Mouse (Mus musculus): ENCODE results near the gene Olfr1102. TPM values are rescaled to one million over a fixed set of nuclear protein-coding genes. Genes with fewer than 3 reads are reported as not detected.

Gene Olfr1102
- polyA plus RNA-seq (2012; rRNA removed; ENCODE audit: low replicate concordance) = not detected in 2 replicates

DNA sequence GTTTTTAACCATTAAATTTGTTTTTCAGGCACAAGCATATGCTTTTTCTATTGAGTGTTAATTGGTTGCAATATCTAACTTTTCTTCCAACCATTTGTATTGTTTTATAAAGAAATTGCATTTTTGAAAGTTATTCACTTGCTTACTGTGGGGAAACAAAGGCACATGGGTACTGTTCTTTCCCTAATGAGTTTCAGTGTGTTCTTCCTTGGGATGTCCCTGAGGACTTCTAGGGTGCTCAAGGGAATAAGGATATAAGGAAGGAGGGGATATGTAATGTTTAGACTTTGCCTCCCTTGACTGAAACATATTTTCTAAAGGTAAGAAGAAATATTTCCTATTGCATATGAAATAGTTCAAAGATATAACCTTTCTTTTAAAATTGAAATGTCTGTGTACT, at the start of gene Olfr1102:
Gene Olfr1102, plus strand, starts transcription at position 301 of the 400 bp plus-strand sequence.

DNA sequence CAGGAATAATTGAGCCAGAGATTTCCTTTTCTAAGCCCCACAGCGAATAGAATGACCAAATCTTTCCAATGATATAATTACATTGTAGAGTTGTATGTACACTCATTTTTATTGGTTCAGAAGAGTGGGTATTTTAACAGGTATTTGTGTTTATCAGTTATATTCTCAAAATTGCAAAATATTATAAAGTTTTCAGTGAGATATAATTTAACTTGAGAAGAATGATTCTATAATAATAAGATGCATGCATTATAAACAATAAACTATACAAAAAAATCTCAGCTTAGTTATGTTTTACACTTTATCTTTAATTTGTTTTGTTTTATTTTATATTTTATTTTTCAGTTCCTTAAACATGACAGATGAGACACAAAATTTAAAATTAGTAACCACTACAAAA, 37.6 kb upstream of the Olfr1102 start, which contains the start of gene Olfr1099:
Gene Olfr1099, minus strand, starts transcription at position 101 of the 400 bp plus-strand sequence.

DNA sequence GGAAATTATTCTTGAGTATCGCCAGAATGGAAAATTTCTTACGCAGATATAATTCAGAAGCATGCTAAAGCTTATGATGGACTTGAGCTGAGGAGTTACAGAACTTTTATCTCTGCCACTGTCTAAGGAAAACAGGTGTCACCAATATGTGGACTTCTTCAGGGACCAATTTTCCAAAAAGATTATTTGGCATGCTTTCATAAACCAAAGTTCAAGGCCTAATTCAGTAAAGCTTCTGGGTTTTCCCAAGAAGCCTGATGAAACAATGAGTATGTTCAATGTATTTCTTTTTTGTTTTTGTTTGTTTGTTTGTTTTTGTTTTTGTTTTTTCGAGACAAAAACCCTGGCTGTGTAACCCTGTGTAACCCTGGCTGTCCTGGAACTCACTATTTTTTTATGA, 18.3 kb upstream of the Olfr1102 start, which contains the start of gene Olfr1100:
Gene Olfr1100, minus strand, starts transcription at position 101 of the 400 bp plus-strand sequence.

DNA sequence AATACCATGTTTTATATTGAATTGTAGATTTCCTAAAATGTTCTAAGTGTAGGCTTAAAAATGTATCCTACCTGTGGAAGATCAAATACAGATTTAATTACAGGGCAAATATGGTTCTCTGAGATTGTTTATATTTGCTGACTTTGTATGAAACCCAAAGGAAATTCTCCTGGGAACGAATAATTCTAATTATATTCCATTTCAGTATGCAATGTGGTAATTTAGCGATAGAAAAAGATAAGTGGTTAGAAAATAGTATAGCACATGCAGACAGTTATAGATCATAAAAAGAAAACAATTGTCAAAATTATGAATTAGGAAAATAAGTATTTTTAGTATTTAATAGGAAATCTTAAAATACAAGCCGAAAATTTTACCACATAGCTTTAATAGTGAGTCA, 7.1 kb upstream of the Olfr1102 start, which contains the start of gene Olfr1101:
Gene Olfr1101, minus strand, starts transcription at position 101 of the 400 bp plus-strand sequence.

DNA sequence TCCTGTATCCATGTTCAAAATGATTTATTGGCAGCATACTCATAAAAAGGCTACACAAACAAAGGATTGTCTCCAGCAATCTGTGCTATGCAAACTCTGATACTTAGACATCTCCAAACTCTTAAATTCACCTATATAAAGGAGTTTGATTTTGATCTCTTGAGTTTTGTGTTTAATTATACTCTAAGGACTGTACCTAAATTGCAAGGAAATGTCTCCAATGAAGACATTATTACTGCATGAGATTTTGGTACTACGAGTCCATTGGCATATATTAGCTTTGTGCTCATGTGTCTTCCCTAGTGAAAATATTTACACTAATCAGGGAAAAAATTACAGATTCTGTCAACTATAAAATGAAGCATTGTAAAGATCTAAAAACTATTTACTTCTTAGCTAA, 28.8 kb downstream of the Olfr1102 start, which contains the start of gene Olfr1104:
Gene Olfr1104, minus strand, starts transcription at position 101 of the 400 bp plus-strand sequence.

DNA sequence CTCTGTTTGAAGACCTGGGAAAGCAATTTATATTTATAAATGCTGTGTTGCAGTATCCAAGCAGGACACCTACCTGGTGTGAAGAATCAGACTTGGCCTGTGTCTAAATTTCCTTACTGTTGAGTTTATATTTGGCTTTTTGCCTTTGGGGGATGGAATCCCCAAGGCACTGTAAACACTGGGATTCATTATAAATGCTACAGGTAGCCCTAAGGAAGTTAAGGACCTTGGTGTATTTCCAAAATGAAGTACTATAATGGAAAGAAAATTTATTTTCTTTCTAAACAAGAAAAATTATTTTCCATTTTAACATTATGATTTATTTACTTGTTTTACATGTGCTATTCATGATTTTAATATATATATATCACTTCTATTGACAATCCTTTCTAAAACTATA, 38.2 kb downstream of the Olfr1102 start, which contains the start of gene Olfr1105:
Gene Olfr1105, minus strand, starts transcription at position 101 of the 400 bp plus-strand sequence.

DNA sequence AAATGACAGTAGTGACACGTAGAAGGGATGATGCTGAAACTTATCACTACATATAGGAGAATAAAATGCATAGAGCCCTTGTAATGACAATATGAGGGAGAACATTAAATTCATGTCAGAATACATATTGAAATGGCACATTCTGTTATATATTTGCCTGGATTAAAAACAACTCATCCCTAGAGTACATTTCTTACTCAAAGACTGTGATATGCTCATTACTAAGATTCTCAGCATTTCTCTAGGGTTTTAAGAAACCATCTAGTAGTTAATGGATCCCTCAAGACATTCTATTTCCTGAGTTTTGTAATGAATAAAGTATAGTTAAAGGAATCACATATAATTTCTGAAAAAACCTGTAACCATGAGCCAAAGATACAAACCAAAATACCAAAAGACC, 54.0 kb downstream of the Olfr1102 start, which contains the start of gene Olfr1106:
Gene Olfr1106, minus strand, starts transcription at position 101 of the 400 bp plus-strand sequence.

Other genes with a start within 250 kb of the Olfr1102 start
- gene Olfr1090, start 239.4 kb upstream of the Olfr1102 start, polyA plus RNA-seq (2012; rRNA removed; ENCODE audit: low replicate concordance) = not detected in 2 replicates
- not detected in 2 replicates for gene Olfr1093, start 215.9 kb upstream of the Olfr1102 start, polyA plus RNA-seq (2012; rRNA removed; ENCODE audit: low replicate concordance)
- gene Olfr141, start 188.4 kb upstream of the Olfr1102 start, polyA plus RNA-seq (2012; rRNA removed; ENCODE audit: low replicate concordance) = not detected in 2 replicates
- gene Olfr1094, start 173.7 kb upstream of the Olfr1102 start, polyA plus RNA-seq (2012; rRNA removed; ENCODE audit: low replicate concordance) = not detected in 2 replicates
- gene Olfr1095, start 146.7 kb upstream of the Olfr1102 start, polyA plus RNA-seq (2012; rRNA removed; ENCODE audit: low replicate concordance) = not detected in 2 replicates
- gene Gm13723, start 123.6 kb upstream of the Olfr1102 start, polyA plus RNA-seq (2012; rRNA removed; ENCODE audit: low replicate concordance) = not detected in 2 replicates
- gene Olfr1097, start 106.2 kb upstream of the Olfr1102 start, polyA plus RNA-seq (2012; rRNA removed; ENCODE audit: low replicate concordance) = not detected in 2 replicates
- not detected in 2 replicates for gene Olfr1098, start 73.9 kb upstream of the Olfr1102 start, polyA plus RNA-seq (2012; rRNA removed; ENCODE audit: low replicate concordance)
- not detected in 2 replicates for gene Olfr1099, start 37.7 kb upstream of the Olfr1102 start, polyA plus RNA-seq (2012; rRNA removed; ENCODE audit: low replicate concordance)
- gene Olfr1100, start 18.4 kb upstream of the Olfr1102 start, polyA plus RNA-seq (2012; rRNA removed; ENCODE audit: low replicate concordance) = not detected in 2 replicates
- not detected in 2 replicates for gene Olfr1101, start 7.2 kb upstream of the Olfr1102 start, polyA plus RNA-seq (2012; rRNA removed; ENCODE audit: low replicate concordance)
- gene Olfr1104, start 28.7 kb downstream of the Olfr1102 start, polyA plus RNA-seq (2012; rRNA removed; ENCODE audit: low replicate concordance) = not detected in 2 replicates
- not detected in 2 replicates for gene Olfr1105, start 38.1 kb downstream of the Olfr1102 start, polyA plus RNA-seq (2012; rRNA removed; ENCODE audit: low replicate concordance)
- gene Olfr1106, start 53.9 kb downstream of the Olfr1102 start, polyA plus RNA-seq (2012; rRNA removed; ENCODE audit: low replicate concordance) = not detected in 2 replicates
- not detected in 2 replicates for gene Olfr1107, start 77.4 kb downstream of the Olfr1102 start, polyA plus RNA-seq (2012; rRNA removed; ENCODE audit: low replicate concordance)
- not detected in 2 replicates for gene Olfr1109, start 97.6 kb downstream of the Olfr1102 start, polyA plus RNA-seq (2012; rRNA removed; ENCODE audit: low replicate concordance)
- gene Olfr259, start 116.2 kb downstream of the Olfr1102 start, polyA plus RNA-seq (2012; rRNA removed; ENCODE audit: low replicate concordance) = not detected in 2 replicates
- not detected in 2 replicates for gene Olfr1110, start 141.9 kb downstream of the Olfr1102 start, polyA plus RNA-seq (2012; rRNA removed; ENCODE audit: low replicate concordance)
- gene Olfr1111, start 154.2 kb downstream of the Olfr1102 start, polyA plus RNA-seq (2012; rRNA removed; ENCODE audit: low replicate concordance) = not detected in 2 replicates
- gene Olfr1112, start 189.4 kb downstream of the Olfr1102 start, polyA plus RNA-seq (2012; rRNA removed; ENCODE audit: low replicate concordance) = not detected in 2 replicates
- not detected in 2 replicates for gene Olfr1113, start 210.6 kb downstream of the Olfr1102 start, polyA plus RNA-seq (2012; rRNA removed; ENCODE audit: low replicate concordance)
- not detected in 2 replicates for gene Olfr1115, start 249.6 kb downstream of the Olfr1102 start, polyA plus RNA-seq (2012; rRNA removed; ENCODE audit: low replicate concordance)